Mouse (Mus musculus) gastrocnemius, postnatal 4 days (tissue): ENCODE data around the gene Evi2. TPM values are rescaled to one million over a fixed set of nuclear protein-coding genes. Genes with fewer than 3 reads are reported as not detected.

Experiments used
- DNase-seq, 2 experiments: peaks; one replicate each; pipeline ENCODE4 v3.0.0; 2021 to 2022; ENCODE audit warnings: low spot score in 2 of 2, mixed read lengths in 2 of 2
- long read RNA-seq, 2 experiments: library from polyadenylated mRNA; stranded (forward); transcript quantifications; one replicate each; pipeline ENCODE4 v2.0.0; 2021
- total RNA-seq, 2 experiments: library from RNA; stranded (reverse); gene quantifications; 2 replicates each; pipeline ENCODE4 v1.2.3; 2021

Evi2 gene
- under 1 TPM; 0.20 to 0.31 TPM for total RNA-seq
- long read RNA-seq, experiment 1, partial matches to known transcripts = 0 of 1 reads
- long read RNA-seq, experiment 1, other reads (novel, unspliced or antisense) = 1 of 1 reads
- long read RNA-seq, experiment 2, partial matches to known transcripts = 0 of 2 reads
- long read RNA-seq, experiment 2, other reads (novel, unspliced or antisense) = 2 of 2 reads

DNA sequence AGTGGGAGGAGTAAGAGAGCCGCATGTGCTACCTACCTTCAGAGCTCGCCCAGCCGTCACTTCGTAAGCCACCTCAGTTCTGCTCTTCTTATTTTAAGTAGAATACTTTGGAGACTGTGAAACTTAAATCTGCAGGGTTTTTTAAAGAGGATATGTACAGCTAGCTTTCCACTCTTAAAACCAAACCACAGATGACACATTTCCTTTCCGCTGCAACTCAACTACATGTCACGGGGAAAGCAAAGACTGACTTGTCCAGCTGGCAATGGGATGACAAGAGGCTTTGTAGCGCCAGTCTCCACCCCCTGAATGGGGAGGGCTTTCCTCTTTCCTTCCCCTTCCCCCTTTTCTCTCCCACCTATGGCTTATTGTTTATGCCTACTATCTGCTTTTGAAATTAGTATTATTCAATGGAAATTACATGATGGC is at the start of gene Evi2, which contains the start of gene Evi2a:
Evi2 (minus strand) TSS at position 257 of the 429 bp plus-strand sequence.
Evi2a (minus strand) TSS at position 277 of the 429 bp plus-strand sequence.
- DNase-seq = no peak

- DNase-seq = peak; percentile 49 to 74
Observed at GRCm38 (mm10) chr11:79577741-79578140, 47.4 kb upstream of the Evi2 start.

DNA sequence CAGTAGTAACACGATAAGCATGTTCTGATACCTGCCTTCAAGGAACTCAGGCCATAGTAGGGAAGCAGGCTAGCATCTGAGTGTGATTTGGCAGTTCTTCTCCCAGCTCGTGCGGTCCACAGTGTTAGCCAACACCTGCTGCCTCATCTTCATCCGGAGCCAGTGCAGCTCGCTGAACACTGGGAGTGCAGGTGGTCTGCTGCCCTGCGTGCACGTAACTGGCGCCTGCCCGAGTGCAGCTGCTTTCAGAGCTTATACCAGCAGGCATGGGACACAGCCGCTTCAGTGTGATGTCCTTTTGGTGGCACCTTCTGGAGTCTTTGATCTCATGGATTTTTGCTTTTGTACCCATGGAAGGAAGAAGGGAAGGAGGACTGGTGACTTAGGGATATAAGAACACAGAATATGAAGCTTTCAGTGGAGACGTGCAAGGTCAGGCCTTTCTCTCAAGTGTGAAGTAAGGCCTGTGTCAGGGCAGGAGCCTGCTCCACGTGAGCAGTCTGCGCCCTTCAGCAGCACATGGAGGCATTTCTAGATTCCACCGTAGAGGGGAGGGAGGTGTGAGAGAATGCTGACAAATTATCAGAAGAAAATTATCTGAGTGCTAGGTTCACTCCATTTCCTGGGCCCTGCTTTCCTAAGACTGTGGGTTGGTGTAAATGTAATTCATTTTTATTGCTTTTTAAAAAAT is 45.1 kb upstream of the Evi2 start:
- no peak for DNase-seq

GRCm38 (mm10) chr11:79573836-79574235 is 43.4 kb upstream of the Evi2 start:
- DNase-seq = no peak

- DNase-seq = no peak
Observed at GRCm38 (mm10) chr11:79570319-79570718, 39.9 kb upstream of the Evi2 start.

- no peak for DNase-seq
Observed at GRCm38 (mm10) chr11:79568197-79568911, 38.0 kb upstream of the Evi2 start.

GRCm38 (mm10) chr11:79566947-79567346 is 36.6 kb upstream of the Evi2 start:
- DNase-seq = no peak

GRCm38 (mm10) chr11:79563493-79563892 is 33.1 kb upstream of the Evi2 start:
- DNase-seq = no peak

GRCm38 (mm10) chr11:79560536-79560935 is 30.1 kb upstream of the Evi2 start:
- DNase-seq = no peak

GRCm38 (mm10) chr11:79552622-79553021 is 22.2 kb upstream of the Evi2 start:
- no peak for DNase-seq

DNA sequence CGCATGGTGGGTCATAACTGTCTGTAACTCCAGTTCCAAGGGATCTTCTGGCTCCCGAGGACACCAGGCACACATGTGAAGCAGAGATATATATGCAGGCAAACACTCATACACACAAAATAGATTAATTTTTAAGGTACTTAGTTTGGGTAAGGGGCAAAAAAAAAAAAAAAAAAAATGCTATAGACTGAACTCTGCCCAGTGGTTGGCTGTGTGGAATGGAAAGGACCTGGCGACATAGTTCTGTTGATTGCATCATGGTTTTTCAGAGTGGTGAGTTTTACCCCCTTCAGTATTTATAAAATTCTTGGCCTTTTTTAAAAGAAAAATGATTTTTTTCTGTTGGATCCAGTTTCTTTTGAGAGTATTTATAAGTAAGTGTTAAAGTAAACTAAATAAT is 5.9 kb upstream of the Evi2 start:
- DNase-seq = no peak

DNA sequence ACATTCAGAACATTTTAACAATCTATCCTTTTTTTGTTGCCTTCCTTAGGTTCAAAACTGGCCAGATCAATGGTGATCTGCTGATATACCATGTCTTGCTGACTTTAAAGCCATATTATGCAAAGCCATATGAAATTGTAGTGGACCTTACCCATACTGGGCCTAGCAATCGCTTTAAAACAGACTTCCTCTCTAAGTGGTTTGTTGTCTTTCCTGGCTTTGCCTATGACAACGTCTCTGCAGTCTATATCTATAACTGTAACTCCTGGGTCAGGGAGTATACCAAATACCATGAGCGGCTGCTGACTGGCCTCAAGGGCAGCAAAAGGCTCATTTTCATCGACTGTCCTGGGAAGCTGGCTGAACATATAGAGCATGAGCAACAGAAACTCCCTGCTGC is 5.2 kb upstream of the Evi2 start:
- no peak for DNase-seq

DNA sequence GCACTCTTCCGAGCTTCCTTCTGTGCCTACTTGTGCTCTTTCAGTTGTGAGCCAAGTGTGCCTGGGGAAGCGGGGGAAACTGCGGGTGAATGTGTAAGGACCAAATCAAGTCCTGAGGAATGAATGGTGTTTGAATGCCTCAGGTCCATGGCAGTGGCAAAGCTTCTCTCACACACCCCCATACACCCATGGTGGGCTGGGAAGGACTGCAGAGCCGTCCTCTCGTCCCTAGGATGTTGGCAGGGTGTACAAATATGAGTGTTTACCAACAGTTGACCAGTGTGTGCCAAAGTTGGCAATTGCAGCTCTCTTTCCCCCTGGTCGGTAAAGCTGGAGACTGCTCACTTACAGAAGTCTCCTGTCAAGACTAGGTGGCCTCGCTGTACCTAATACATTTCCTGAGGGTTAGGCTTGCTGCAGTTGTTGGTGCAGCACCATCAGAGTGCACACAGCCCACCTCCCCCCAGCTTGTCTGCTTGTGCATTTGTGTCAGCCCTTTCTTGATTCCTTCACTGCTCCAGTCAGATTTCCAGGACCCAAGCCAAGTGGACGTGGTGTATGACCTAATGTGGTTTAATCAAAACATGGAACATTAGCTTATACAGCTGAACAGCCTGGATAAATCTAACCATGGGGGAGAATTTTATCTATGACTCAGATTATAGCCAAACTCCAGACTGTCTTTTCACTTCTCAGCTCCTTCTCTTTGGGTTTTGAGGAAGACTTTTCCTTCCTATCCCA is 3.7 kb upstream of the Evi2 start:
- DNase-seq = peak; percentile 31 to 69

GRCm38 (mm10) chr11:79533311-79533710 is 2.9 kb upstream of the Evi2 start:
- no peak for DNase-seq

DNA sequence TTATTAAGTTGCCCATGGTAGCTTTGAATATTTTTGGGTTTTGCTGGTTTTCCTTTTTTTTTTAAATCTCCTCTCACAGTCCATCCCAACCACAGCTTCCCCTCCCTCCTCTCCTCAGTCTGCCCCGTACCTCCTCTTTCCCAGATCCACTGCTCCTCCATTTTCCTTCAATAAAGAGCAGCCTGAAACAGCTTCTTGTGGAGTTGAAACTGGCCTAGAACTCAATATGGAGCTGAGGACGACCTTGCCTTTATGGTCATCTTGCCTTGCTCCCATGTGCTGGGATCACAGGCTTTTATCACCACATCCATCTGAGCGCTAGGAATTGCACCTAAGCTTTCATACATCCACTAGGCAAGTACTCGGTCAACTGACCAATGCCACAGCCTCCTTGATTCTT is 1.1 kb upstream of the Evi2 start:
- no peak for DNase-seq

GRCm38 (mm10) chr11:79530774-79531173 is 385 bp upstream of the Evi2 start:
- no peak for DNase-seq

GRCm38 (mm10) chr11:79529736-79530135 is 653 bp downstream of the Evi2 start:
- DNase-seq = no peak

DNA sequence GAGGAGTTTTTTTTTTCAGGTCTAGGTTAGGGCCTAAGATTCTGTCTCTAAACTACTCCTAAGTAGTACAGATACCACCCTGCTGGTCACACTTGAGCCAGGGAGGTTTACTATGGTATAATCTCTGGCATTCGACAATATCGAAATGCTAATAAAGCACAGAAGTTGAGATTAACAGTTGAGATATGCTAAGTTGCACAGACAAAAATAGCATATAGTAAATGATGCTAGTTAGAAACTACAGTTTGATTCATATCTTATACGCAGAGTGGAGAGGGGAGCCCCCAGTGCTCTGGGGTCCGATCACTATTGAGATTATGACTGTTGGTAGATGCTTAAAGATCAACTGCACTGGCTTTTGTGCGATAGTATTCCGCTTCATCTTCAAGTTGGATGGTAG is 1.2 kb downstream of the Evi2 start:
- DNase-seq = no peak

DNA sequence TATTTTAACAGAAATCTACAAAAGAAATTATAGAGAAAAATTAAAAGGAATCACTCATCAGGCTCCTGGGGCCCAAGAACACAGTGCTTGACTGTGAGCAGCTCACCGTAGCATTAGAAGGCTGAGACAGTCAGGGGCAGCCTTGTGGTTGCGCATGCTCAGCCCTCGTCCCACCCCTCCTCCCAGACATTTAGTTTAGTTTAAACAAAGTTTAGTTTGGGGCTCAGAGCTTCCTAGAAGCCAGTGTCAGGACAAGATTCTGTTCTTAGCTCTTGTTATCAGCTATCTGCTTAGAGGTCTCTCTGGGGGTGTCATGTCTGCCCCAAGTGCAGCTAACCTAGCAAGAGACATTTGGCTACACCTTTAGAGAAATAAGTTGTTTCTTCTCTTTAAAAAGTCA is 1.8 kb downstream of the Evi2 start:
- no peak for DNase-seq

DNA sequence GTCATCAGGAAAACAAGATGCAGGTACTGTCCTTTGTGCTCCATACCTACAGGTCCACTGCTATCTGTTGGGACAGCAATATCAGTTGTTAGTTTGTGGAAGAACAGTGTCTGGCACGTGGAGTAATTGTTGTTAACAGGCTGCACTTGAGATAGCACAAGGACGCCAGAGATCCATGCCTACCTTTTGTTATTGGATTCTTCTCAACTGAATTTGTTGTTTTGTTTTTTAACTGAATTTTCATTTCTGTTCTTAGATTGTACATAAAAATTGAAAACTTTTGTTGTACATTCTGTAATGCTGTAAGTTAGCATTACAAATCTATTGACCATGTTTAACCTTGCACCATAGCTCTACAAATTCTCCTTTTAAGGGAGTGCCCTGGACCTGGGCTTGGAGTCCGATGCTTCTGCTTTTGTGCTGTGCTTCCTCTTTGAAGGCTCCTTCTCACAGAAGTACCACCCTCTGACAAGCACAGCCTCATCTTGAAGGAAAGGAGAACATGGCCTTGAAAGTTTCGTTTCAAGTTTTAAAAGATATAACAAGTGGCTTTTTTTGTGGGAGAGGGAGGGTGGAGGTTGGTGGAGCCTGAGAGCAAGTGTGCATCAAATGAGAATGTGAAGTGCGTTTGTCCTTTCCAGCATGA is 2.5 kb downstream of the Evi2 start:
- DNase-seq = no peak
